Mouse (Mus musculus): Measurements from ENCODE around the gene Cadps2.

DNA sequence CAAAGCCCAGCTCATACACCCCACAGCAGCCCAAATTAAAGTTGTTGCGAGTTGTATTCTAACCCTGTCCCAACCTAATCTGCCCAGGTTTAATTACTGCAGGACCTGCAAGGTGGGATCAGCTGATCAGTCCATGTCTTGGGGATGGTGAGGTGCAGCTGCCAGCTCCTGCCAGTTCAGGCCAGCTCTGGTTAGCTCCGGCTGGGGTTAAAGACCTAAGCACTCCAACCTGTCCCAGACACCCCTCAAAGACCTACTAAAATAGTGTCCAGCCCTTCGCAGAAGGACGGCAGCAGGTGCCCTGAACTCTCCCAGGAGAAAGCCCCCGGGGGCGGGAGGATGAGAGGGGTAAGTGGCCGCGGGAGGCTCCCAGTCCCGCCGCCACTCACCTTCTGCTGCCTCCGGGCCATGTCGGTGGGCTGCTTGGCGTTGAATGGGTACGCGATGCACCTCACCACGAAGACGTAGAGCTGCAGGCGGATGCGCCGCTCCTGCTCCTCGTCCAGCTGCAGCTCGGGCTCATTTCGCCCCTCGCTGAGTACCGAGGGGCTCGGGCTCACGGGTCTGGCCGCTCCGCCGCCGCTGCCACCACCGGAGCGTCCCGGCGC, 716 bp downstream of the Cadps2 start:
- TF ChIP-seq EP300 (IDR thresholded peaks at IDR 0.05; ENCODE audit: low read depth) (no peak), CTCF (IDR thresholded peaks at IDR 0.05; ENCODE audit: low read depth) (no peak)
